In the genomic region with DNA sequence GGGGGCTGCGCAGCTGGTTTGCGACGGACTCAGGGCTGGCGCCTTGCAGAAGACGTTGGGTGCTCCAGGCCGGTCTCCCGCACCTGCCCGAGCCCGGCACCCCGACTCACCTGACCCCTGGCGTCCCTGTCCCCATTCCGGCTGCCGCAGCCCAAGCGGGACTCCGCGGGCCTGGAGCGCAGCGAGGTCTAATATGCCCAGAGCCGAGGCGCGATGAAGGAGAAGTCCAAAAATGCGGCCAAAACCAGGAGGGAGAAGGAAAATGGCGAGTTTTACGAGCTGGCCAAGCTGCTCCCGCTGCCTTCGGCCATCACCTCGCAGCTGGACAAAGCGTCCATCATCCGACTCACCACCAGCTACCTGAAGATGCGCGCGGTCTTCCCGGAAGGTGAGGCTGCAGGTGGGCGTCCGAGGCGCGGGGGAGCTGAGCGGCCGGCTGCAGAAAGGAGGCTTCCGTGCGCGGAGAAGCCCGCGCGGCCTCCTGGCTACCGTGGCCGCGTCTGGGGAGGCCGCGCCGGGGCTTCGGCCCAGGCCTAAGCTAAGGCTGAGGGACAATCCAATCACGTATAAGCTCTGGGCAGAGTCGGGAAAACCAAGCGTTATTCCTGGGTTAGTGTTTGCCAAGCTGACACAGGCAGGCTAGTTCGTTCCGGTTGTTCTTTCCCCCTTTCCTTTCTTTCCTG, we compare ENCODE assay signal across 11 mouse cellular contexts. TPM values are rescaled to one million over a fixed set of nuclear protein-coding genes. Genes with fewer than 3 reads are reported as not detected.
A peak's percentile ranks its signal among the peaks of the same experiment; 100 is the strongest.
DNase-seq lines count a peak whose midpoint lies in the region; ATAC-seq and TF ChIP-seq lines count a peak whose summit lies in the region.
"Had no signal": no experiment of that assay in that cellular context is flagged by ENCODE, and none has a peak within 500 bp of the region (broad histone marks: within the 10 kb centered on the region; RNA-seq: fewer than 3 reads in every experiment).

No protein-coding gene starts in this region.

- H3K9ac ChIP-seq in kidney, embryonic 14.5 days (ENCODE audit: low read depth, low read length): peak overlapping the region; percentile 34
- no peak overlapping the region for H3K9ac ChIP-seq in hindbrain, postnatal 0 days (replicated peaks; ENCODE audit: low read length)

- no peaks in the 10 kb centered on the region for H3K36me3 ChIP-seq in kidney, embryonic 14.5 days (ENCODE audit: control insufficient read depth, insufficient read depth, low read length)
- H3K36me3 ChIP-seq in hindbrain, postnatal 0 days (ENCODE audit: insufficient read depth, low read length): no peaks in the 10 kb centered on the region

- peaks cover 12% of the 10 kb centered on the region; the same call in 1 of the 2 replicates for H3K4me1 ChIP-seq in kidney, embryonic 14.5 days (ENCODE audit: control insufficient read depth, insufficient read depth, low read length)
- no peaks in the 10 kb centered on the region for H3K4me1 ChIP-seq in hindbrain, postnatal 0 days (ENCODE audit: insufficient read depth, low read length)

- ATAC-seq in kidney, embryonic 14.5 days (ENCODE audit: low FRiP score, low TSS enrichment): no peak
- no peak for ATAC-seq in hindbrain, postnatal 0 days

- peak overlapping the region; percentile 59 for H3K4me2 ChIP-seq in kidney, embryonic 14.5 days (replicated peaks; ENCODE audit: low read depth, low read length)
- 0 out of 2 replicates have a peak overlapping the region, but pooled peaks have one; percentile 44 for H3K4me2 ChIP-seq in hindbrain, postnatal 0 days (ENCODE audit: low read depth, low read length)

- no peaks in the 10 kb centered on the region for H3K9me3 ChIP-seq in kidney, embryonic 14.5 days (ENCODE audit: control insufficient read depth, low read length)
- no peaks in the 10 kb centered on the region for H3K9me3 ChIP-seq in hindbrain, postnatal 0 days (ENCODE audit: low read length)

- peak overlapping the region; percentile 38 for H3K4me3 ChIP-seq in kidney, embryonic 14.5 days (ENCODE audit: low read length)
- peak overlapping the region; percentile 27; the same call in 1 of the 2 replicates for H3K4me3 ChIP-seq in hindbrain, postnatal 0 days (ENCODE audit: low read length)

- DNase-seq in kidney, postnatal 4 days: no peak
- DNase-seq in embryo, embryonic 10.5 days (ENCODE audit: low spot score): peak; percentile 63
- no peak for DNase-seq in hindbrain, postnatal 0 days (ENCODE audit: low spot score)
- DNase-seq in neural tube, embryonic 10.5 days (ENCODE audit: extremely low spot score, low spot score): peak; percentile 75
- no peak for DNase-seq in spleen, adult 12 weeks (ENCODE audit: low spot score)
- DNase-seq in adrenal gland, postnatal 10 days: no peak
- DNase-seq in ovary, postnatal 36 days (ENCODE audit: low spot score): no peak
- DNase-seq: cerebellum, adult 8-10 months had no signal

- no peak overlapping the region for H3K27ac ChIP-seq in kidney, embryonic 14.5 days (ENCODE audit: low read depth, low read length)
- H3K27ac ChIP-seq in hindbrain, postnatal 0 days: no peak overlapping the region

- no peak for TF ChIP-seq CTCF in hindbrain, postnatal 0 days (IDR thresholded peaks at IDR 0.05; ENCODE audit: low read depth)

- H3K27me3 ChIP-seq in kidney, embryonic 14.5 days (ENCODE audit: control insufficient read depth, insufficient read depth, low read length): peaks cover 97% of the 10 kb centered on the region
- H3K27me3 ChIP-seq in hindbrain, postnatal 0 days (ENCODE audit: insufficient read depth, low read length): peaks cover 89% of the 10 kb centered on the region

- under 1% methylated on average over 57 of the region's 57 CpGs for WGBS in kidney, embryonic 14.5 days
- 1% methylated on average over 57 of the region's 57 CpGs for WGBS in hindbrain, postnatal 0 days

RNA-seq across cellular contexts. Expression of a gene that starts 1.0 kb away (rescaled TPM):
- 2.2 and 2.5 TPM in 2 replicates for polyA plus RNA-seq in kidney, embryonic 14.5 days (2014; fragmentation: Nextera tagmentation; extraction: Ambion mirVana)
- 0.11 TPM in 1 of 2 replicates, not detected in the other for total RNA-seq in hindbrain, postnatal 0 days (2014; rRNA removed)
- polyA plus RNA-seq in hindbrain, postnatal 0 days (2015; fragmentation: Nextera tagmentation; extraction: Ambion mirVana): 0.05 TPM in 1 of 2 replicates, not detected in the other
- under 1 TPM in 1 of 2 experiments, not detected in 1; 0.09 TPM for total RNA-seq in adrenal gland, postnatal 10 days (2021)
- total RNA-seq: MEL had no signal
- polyA plus RNA-seq: large intestine, adult 2 months had no signal

Comparison
In these comparisons a context has a peak if more than half of its experiments do, and no peak if none do; other contexts are left out.
1. DNase-seq: peak in embryo, embryonic 10.5 days (single experiment) and neural tube, embryonic 10.5 days (single experiment); none in kidney, postnatal 4 days (0 of 2), hindbrain, postnatal 0 days (single experiment), spleen, adult 12 weeks (single experiment), adrenal gland, postnatal 10 days (single experiment) and ovary, postnatal 36 days (single experiment).